Mouse (Mus musculus) kidney, embryonic 14.5 days (tissue): ENCODE measurements around the gene Eid1. TPM values are rescaled to one million over a fixed set of nuclear protein-coding genes. Genes with fewer than 3 reads are reported as not detected.

Source experiments
- ATAC-seq: fragments of 200-750 bp; cut with Nextera tagmentation; 2 replicates; pipeline ENCODE4 v1.8.0; 2017; ENCODE audit warnings: moderate number of reproducible peaks, mild to moderate bottlenecking, moderate TSS enrichment, moderate library complexity; ENCODE audit not compliant: low FRiP score, low TSS enrichment
- H3K27ac ChIP-seq: fragments of 300-500 bp; sonication (generic); 2 replicates; pipeline ENCODE4 v1.5.1; 2014; ENCODE audit warnings: low read depth, mild to moderate bottlenecking, low read length, moderate library complexity, mixed read lengths
- H3K27me3 ChIP-seq: fragments of 300-500 bp; sonication (generic); 2 replicates; pipeline ENCODE4 v1.6.1; 2014; ENCODE audit warnings: mild to moderate bottlenecking, low read length; ENCODE audit not compliant: control insufficient read depth, insufficient read depth
- H3K36me3 ChIP-seq: fragments of 300-500 bp; sonication (generic); 2 replicates; pipeline ENCODE4 v1.6.1; 2014; ENCODE audit warnings: low read length, mixed read lengths; ENCODE audit not compliant: control insufficient read depth, insufficient read depth
- H3K4me1 ChIP-seq: fragments of 300-500 bp; sonication (generic); 2 replicates; pipeline ENCODE4 v1.6.1; 2014; ENCODE audit warnings: low read length, mixed read lengths; ENCODE audit not compliant: control insufficient read depth, insufficient read depth
- H3K4me2 ChIP-seq: fragments of 300-500 bp; sonication (generic); replicated peaks from 2 replicates; pipeline ENCODE4 v1.6.1; 2014; ENCODE audit warnings: low read depth, mild to moderate bottlenecking, low read length
- H3K4me3 ChIP-seq: fragments of 300-500 bp; sonication (generic); 2 replicates; pipeline ENCODE4 v1.5.1; 2014; ENCODE audit warnings: mild to moderate bottlenecking, low read length
- H3K9ac ChIP-seq: fragments of 300-500 bp; sonication (generic); 2 replicates; pipeline ENCODE4 v1.6.1; 2014; ENCODE audit warnings: low read depth, mild to moderate bottlenecking, low read length, moderate library complexity
- H3K9me3 ChIP-seq: fragments of 300-500 bp; sonication (generic); 2 replicates; pipeline ENCODE4 v1.6.1; 2016; ENCODE audit warnings: low read length; ENCODE audit not compliant: control insufficient read depth
- WGBS: fragments of 180-500 bp; shearing (Covaris S2); extraction: QIAGEN DNeasy Blood & Tissue Kit; methylation state at CpG from one replicate; pipeline ENCODE4 v1.1.7; 2014; 5-methylcytosine and 5-hydroxymethylcytosine counted together
- polyA plus RNA-seq: library from polyadenylated mRNA; unstranded; fragments of >200 nt; fragmentation: Nextera tagmentation; extraction: Ambion mirVana; gene quantifications from 2 replicates; pipeline ENCODE4 v1.2.1, GENCODE M21; 2014

Eid1 gene
- polyA plus RNA-seq, 1 experiment from 2014 or later: 167 TPM

DNA sequence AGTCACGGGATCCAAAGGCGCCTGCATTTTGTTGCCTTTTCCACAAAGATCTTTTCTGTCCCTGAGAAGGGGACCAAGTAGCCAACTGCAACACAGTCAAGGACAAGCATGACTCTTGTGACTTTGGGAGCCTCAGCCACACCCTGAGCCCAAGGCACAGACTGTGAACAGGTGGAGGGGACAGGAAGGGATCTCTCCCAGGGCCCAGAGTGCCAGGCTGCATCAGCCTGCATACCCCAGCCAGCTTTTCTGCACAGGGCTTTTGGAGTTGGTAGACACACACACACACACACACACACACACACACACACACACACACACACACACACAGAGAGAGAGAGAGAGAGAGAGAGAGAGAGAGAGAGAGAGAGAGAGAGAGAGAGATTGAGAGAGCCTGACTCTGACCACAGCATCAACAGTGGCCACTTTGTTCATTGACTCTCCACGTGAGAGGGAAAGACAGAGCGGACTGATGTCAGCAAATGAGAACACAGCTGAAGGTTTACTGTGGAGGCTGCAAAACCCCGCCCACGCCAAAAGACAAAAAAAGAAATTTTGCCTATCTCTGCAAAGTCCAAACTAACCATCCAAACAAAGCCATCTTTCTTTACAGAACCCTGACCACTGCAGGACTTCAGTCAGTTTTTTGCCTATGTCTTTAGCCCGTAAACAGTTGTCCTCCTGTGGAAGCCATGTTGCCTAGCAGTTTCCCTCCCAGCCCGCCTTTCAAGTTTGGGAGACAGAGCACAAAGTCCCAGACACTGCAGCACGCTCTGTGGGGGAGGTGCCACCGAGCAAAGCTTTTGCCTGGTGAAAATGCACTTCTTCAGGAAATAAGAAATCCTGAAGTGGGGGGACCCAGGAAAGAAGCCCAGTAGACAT, 11.9 kb downstream of the Eid1 start:
- no peak overlapping the region for H3K4me3 ChIP-seq
- WGBS: 61% methylated on average over 10 of the region's 10 CpGs
- no peaks in the 10 kb centered on the region for H3K4me1 ChIP-seq
- no peak overlapping the region for H3K4me2 ChIP-seq
- H3K36me3 ChIP-seq: no peaks in the 10 kb centered on the region
- no peaks in the 10 kb centered on the region for H3K27me3 ChIP-seq
- peak; percentile 39; the same call in 1 of the 2 replicates for ATAC-seq
- H3K9ac ChIP-seq: no peak overlapping the region
- no peak overlapping the region for H3K27ac ChIP-seq
- no peaks in the 10 kb centered on the region for H3K9me3 ChIP-seq

DNA sequence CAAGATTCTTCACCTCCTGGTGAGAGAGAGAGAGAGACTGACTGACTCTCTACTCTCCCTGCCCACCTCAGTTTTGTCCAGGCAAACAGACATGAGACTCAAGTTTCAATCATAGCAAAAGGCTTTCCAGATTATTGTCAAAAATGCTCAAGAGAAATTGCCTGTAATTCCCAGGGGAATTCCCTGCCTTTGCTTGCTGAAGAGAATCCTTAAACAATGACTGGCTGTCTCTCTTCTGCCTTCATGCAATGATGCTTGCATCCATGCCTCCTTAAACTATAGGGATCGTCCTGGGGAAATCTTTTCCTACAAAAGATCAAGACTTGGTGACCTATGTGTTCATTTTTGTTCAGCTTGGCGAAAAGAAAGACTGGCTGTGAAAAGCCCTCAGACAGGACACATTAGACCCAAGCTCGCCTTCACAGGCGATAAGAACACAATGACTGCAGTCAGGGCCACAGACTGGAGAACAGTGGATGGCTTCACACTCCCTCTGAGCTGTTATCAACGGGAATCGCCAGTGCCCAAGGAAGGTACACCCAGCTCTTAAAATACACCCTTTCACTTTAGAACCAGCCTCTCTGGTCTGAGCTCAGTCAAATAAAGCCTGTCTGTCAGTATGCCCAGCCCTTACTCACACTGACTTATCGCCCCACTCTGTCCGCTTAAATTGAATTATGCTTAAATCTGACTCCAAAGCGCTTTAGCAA, 12.7 kb downstream of the Eid1 start:
- no peak overlapping the region for H3K4me2 ChIP-seq
- no peak for ATAC-seq
- H3K9ac ChIP-seq: no peak overlapping the region
- H3K27ac ChIP-seq: no peak overlapping the region
- WGBS: 71% methylated on average over 9 of the region's 9 CpGs
- H3K27me3 ChIP-seq: no peaks in the 10 kb centered on the region
- no peak overlapping the region for H3K4me3 ChIP-seq
- no peaks in the 10 kb centered on the region for H3K36me3 ChIP-seq
- H3K4me1 ChIP-seq: no peaks in the 10 kb centered on the region
- no peaks in the 10 kb centered on the region for H3K9me3 ChIP-seq

DNA sequence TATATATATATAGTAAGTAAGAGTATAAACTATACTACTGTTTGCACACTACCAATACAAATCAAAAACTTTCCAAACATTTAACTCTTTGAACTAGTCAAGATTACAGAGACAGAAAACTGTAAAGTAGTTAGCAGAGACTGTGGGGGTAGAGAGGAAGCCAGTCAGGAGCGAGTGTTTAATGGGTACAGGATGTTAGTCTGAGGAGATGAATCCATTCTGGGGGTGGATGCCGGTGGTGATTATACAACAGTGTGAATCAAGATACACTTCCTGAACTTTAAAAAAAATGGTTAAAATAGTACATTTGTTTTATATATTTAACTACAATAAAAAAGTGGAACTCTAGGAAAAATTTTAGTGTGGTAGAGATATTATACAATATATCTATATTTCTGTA, 19.1 kb downstream of the Eid1 start:
- Histone ChIP-seq H3K4me3 (no peak overlapping the region), H3K27me3 (no peaks in the 10 kb centered on the region), H3K9me3 (no peaks in the 10 kb centered on the region), H3K4me2 (no peak overlapping the region), H3K4me1 (no peaks in the 10 kb centered on the region), H3K9ac (no peak overlapping the region), H3K27ac (no peak overlapping the region), H3K36me3 (no peaks in the 10 kb centered on the region)
- 54% methylated on average over 2 of the region's 2 CpGs for WGBS
- ATAC-seq: no peak

DNA sequence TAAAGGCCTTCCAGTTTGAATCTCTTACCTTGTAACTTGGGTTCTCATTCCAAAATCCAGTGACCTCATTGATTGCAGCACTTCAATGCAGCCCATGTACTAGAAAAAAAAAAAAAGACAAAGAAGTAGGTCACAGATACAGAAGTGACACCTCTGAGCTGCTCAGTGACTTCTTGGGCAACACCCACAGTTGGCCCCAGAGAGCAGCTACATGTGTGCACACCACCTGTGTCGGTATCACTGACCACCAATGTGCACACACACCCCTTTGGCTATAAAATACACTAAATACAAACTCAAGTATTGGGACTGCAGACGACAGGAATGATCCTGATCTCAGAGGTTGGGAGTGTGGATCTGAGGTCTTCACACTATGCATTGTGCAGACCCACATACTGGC, 21.9 kb downstream of the Eid1 start:
- no peak overlapping the region for H3K27ac ChIP-seq
- no peak overlapping the region for H3K9ac ChIP-seq
- no peaks in the 10 kb centered on the region for H3K27me3 ChIP-seq
- H3K36me3 ChIP-seq: no peaks in the 10 kb centered on the region
- H3K4me1 ChIP-seq: no peaks in the 10 kb centered on the region
- H3K4me3 ChIP-seq: no peak overlapping the region
- H3K9me3 ChIP-seq: no peaks in the 10 kb centered on the region
- 83% methylated on average over 2 of the region's 2 CpGs for WGBS
- ATAC-seq: no peak
- H3K4me2 ChIP-seq: no peak overlapping the region

DNA sequence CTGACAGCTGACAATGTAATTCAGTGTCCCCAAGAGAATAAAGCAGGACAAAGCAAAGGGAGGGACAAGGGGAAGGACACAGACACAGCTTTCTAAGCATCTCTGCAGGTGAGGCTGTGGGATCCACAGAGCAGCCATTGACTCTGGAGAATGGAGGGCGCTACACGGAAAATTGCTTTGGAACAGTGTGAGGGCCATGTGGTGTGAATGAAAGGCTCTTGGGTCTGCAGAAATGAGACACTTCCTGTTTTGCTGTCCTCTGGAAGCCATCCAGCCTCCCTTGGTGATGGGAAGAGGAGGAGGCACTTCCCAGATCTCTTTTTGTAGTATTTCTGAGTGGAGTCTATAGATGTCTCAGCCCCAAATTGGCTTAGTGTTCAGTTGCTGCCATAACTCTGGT, 23.3 kb downstream of the Eid1 start:
- no peaks in the 10 kb centered on the region for H3K4me1 ChIP-seq
- 69% methylated on average over 2 of the region's 2 CpGs for WGBS
- H3K4me2 ChIP-seq: no peak overlapping the region
- no peak for ATAC-seq
- H3K36me3 ChIP-seq: no peaks in the 10 kb centered on the region
- no peaks in the 10 kb centered on the region for H3K9me3 ChIP-seq
- H3K9ac ChIP-seq: no peak overlapping the region
- no peaks in the 10 kb centered on the region for H3K27me3 ChIP-seq
- no peak overlapping the region for H3K4me3 ChIP-seq
- no peak overlapping the region for H3K27ac ChIP-seq

DNA sequence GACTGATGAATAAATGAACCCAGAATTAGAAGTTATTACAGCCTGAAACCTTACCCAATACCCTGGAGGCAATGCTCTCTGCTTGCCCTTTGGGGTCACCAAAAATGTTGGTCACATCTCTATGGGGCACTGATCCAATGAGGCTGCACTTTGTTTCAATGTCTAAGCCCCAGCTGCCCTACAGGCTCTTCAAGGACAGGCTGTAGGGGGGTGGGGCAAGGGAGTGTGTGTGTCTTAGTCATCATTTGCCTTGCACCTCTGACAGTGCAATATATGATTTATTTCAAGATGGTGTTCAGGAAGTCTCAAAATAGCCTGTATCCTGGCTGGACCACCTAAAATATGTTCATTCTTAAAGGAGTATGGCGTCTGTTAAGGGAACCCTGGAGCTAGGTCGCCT, 28.7 kb downstream of the Eid1 start:
- Histone ChIP-seq H3K36me3 (no peaks in the 10 kb centered on the region), H3K9me3 (no peaks in the 10 kb centered on the region), H3K9ac (no peak overlapping the region), H3K4me1 (no peaks in the 10 kb centered on the region), H3K4me3 (no peak overlapping the region), H3K4me2 (no peak overlapping the region), H3K27ac (no peak overlapping the region), H3K27me3 (no peaks in the 10 kb centered on the region)
- ATAC-seq: no peak
- WGBS: 69% methylated on average over 2 of the region's 2 CpGs

DNA sequence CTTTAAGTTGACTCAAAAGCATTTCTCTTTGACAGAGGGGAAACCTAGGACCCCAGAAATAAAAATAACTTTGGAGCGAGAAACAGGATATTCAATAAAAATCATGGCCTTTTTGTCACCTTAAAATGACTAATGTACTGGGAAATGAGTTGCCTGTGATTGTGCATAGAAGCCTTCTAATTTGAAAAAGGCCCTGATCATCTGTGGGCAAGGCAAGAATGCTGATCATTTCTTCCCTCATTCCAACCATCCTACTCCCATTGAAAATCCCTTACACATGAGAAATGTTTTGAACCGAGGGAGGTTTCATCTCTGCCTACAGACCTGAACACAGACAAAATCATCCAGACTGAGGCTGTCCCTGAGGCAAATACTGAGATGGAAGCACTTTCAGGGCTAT, 30.0 kb downstream of the Eid1 start:
- 75% methylated on average over 2 of the region's 2 CpGs for WGBS
- Histone ChIP-seq H3K36me3 (no peaks in the 10 kb centered on the region), H3K4me3 (no peak overlapping the region), H3K27ac (no peak overlapping the region), H3K9me3 (no peaks in the 10 kb centered on the region), H3K27me3 (no peaks in the 10 kb centered on the region), H3K4me2 (no peak overlapping the region), H3K4me1 (no peaks in the 10 kb centered on the region), H3K9ac (no peak overlapping the region)
- ATAC-seq: no peak

DNA sequence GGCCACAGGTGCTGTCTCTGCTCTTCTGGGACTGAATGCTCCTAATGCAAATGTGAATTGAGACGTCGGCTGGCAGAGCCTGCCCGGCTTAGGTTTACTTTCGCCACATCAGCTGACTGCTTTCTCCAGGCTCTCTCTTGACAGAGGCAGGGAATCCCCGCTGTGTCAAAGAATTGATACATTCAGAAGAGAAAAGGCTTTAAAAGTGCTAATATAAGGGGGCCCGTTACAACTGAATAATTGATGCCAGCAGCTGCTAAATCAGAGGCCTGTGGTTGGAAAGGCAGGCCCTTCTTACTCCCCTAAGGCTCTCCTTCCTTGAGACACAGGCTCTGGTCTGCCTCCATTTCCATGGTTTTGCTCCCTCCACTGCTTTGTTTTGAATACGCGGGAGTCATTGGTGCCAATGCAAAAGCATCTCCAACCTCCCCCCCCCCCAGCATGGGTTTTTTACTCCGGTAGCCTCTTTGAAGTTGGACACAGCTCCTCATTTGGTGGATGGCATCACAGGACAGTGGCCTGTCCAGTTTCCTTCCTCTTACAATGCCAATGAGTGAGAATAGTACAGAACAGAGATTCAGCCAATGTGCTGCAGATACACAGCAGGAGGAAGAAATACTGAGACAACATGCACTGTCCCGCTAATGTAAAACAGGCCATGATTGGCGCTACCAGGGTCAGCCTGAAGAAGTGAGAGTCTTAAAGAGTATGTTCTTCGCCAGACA, 32.2 kb downstream of the Eid1 start:
- no peak overlapping the region for H3K4me3 ChIP-seq
- 67% methylated on average over 12 of the region's 12 CpGs for WGBS
- H3K4me1 ChIP-seq: no peaks in the 10 kb centered on the region
- ATAC-seq: no peak
- no peaks in the 10 kb centered on the region for H3K27me3 ChIP-seq
- H3K9ac ChIP-seq: no peak overlapping the region
- H3K9me3 ChIP-seq: no peaks in the 10 kb centered on the region
- no peak overlapping the region for H3K27ac ChIP-seq
- H3K4me2 ChIP-seq: no peak overlapping the region
- H3K36me3 ChIP-seq: no peaks in the 10 kb centered on the region

DNA sequence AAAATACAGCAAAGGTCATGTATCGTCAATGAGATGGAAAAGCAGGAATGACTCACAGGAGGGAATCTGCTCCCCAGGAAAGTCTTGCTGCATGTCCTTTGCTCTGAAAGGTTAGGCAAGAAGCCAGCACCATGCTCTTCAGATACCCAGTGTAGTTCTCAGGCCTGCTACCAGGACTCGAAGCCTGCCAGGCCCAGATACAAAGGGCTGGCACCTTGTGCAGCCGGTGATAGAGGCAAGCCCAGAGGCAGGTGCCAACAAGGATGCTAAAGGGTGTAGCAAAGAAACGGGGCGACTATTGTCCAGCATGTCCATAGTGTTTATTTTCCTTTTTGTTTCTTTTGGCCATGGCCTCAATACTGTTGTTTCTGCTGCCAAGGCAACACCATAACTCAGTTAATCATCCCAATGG, 33.6 kb downstream of the Eid1 start:
- Histone ChIP-seq H3K36me3 (no peaks in the 10 kb centered on the region), H3K9me3 (no peaks in the 10 kb centered on the region), H3K9ac (no peak overlapping the region), H3K4me2 (no peak overlapping the region), H3K4me3 (no peak overlapping the region), H3K4me1 (no peaks in the 10 kb centered on the region), H3K27me3 (no peaks in the 10 kb centered on the region), H3K27ac (no peak overlapping the region)
- ATAC-seq: no peak
- 77% methylated on average over 5 of the region's 5 CpGs for WGBS
